Mouse (Mus musculus): ENCODE measurements around the gene Cdc20b. TPM values are rescaled to one million over a fixed set of nuclear protein-coding genes. Genes with fewer than 3 reads are reported as not detected.

Gene Cdc20b
- not detected in 2 replicates for polyA plus RNA-seq (2014; fragmentation: Nextera tagmentation; extraction: Ambion mirVana)

GRCm38 (mm10) chr13:113034950-113035421, at the start of gene Cdc20b:
TSS of gene Cdc20b (plus strand) at chr13:113035111.
- under 1% methylated on average over 46 of the region's 46 CpGs for WGBS
- no peaks in the 10 kb centered on the region for H3K36me3 ChIP-seq (ENCODE audit: control insufficient read depth, insufficient read depth, low read length)
- peak within 1 kb of the TSS; percentile 57 for H3K4me3 ChIP-seq (ENCODE audit: low read length)
- H3K27me3 ChIP-seq (ENCODE audit: control insufficient read depth, insufficient read depth, low read length): peaks cover 32% of the 10 kb centered on the region
- peak within 1 kb of the TSS; percentile 99 for H3K4me2 ChIP-seq (replicated peaks; ENCODE audit: low read depth, low read length)
- H3K9me3 ChIP-seq (ENCODE audit: control insufficient read depth, low read length): no peaks in the 10 kb centered on the region
- peak; percentile 29; the same call in 1 of the 2 replicates for ATAC-seq (ENCODE audit: low FRiP score, low TSS enrichment)
- peak within 1 kb of the TSS; percentile 50 for H3K9ac ChIP-seq (ENCODE audit: low read depth, low read length)
- H3K4me1 ChIP-seq (ENCODE audit: control insufficient read depth, insufficient read depth, low read length): peaks cover 14% of the 10 kb centered on the region
- H3K27ac ChIP-seq (ENCODE audit: low read depth, low read length): no peak within 1 kb of the TSS

DNA sequence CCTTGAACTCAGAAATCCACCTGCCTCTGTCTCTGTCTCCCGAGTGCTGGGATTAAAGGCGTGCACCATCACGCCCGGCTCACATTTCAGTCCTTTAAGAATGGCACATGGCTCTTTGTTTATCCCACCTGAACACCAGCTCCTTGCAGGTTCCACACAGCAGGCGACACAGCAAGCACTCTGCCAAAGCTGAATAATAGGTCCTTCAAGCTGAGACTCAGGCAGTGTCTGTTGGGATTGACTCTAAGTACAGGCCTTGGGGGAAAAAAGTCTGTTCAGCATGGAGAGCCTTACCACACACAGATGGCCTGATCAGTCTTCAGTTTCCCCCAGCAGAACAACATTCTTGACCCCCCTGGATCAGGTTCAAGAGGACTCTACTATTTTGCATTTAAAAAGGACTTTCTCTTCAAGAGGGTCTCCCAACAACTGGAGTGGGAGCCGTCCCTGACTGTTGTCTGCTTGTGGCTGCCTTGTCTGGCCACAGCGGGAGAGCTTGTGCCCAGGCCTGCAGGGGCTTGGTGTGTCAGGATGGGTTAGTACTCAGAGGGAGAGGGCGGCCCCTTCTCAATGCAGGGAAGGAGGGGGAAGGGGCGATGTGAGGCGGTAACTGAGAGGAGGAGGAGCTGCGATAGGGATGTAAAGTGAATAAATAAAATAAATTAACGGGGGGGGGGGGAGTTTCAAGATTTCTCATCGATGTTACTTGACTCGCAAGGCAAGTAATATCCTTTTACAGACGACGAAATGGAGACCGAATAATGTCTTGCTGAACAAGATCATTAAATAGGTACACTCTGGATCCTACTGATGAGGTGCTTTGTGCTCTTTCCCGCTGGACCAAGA, 49.1 kb upstream of the Cdc20b start:
- H3K4me2 ChIP-seq (replicated peaks; ENCODE audit: low read depth, low read length): peak overlapping the region; percentile 96; the same call in 1 of the 2 replicates
- H3K27me3 ChIP-seq (ENCODE audit: control insufficient read depth, insufficient read depth, low read length): peaks cover 49% of the 10 kb centered on the region
- H3K4me3 ChIP-seq (ENCODE audit: low read length): peak overlapping the region; percentile 53; the same call in 1 of the 2 replicates

GRCm38 (mm10) chr13:112986451-112986950, 48.4 kb upstream of the Cdc20b start:
- peaks cover 55% of the 10 kb centered on the region for H3K27me3 ChIP-seq (ENCODE audit: control insufficient read depth, insufficient read depth, low read length)
- WGBS: under 1% methylated on average over 17 of the region's 17 CpGs

More for the DNA sequence above, 49.1 kb upstream of the Cdc20b start:
- WGBS: 7% methylated on average over 18 of the region's 18 CpGs
- Histone ChIP-seq H3K9ac (ENCODE audit: low read depth, low read length) (no peak overlapping the region), H3K4me1 (ENCODE audit: control insufficient read depth, insufficient read depth, low read length) (peaks cover 30% of the 10 kb centered on the region), H3K9me3 (ENCODE audit: control insufficient read depth, low read length) (no peaks in the 10 kb centered on the region), H3K27ac (ENCODE audit: low read depth, low read length) (no peak overlapping the region), H3K36me3 (ENCODE audit: control insufficient read depth, insufficient read depth, low read length) (no peaks in the 10 kb centered on the region)
- ATAC-seq (ENCODE audit: low FRiP score, low TSS enrichment): no peak

DNA sequence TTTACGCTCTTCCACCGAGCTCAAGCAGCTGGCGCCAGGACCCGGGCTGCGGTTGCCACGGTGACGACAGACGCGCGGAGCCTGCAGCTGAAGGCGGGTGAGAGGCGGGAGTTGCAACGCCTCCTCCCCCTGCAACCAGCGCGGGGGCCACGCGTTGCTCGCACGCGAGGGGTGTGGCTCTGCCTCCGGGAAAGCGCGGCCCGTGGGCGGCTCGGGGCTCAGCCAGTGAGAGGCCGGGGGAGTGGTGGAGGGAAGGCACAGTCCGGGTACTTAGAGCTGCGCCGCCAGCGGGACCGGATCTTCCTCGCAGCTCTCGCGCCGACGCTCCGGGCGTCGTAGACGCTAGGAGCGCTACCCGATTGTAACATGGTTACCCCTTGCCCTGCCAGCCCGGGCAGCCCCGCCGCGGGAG, 47.4 kb upstream of the Cdc20b start, which contains the start of gene Ccno:
TSS of gene Ccno (plus strand) at position 271 of the 412 bp plus-strand sequence.
- Histone ChIP-seq H3K27ac (ENCODE audit: low read depth, low read length) (no peak within 1 kb of the TSS), H3K4me1 (ENCODE audit: control insufficient read depth, insufficient read depth, low read length) (peaks cover 30% of the 10 kb centered on the region), H3K9me3 (ENCODE audit: control insufficient read depth, low read length) (no peaks in the 10 kb centered on the region)

More at GRCm38 (mm10) chr13:112986451-112986950, 48.4 kb upstream of the Cdc20b start:
- H3K4me1 ChIP-seq (ENCODE audit: control insufficient read depth, insufficient read depth, low read length): peaks cover 30% of the 10 kb centered on the region
- no peak overlapping the region for H3K27ac ChIP-seq (ENCODE audit: low read depth, low read length)
- ATAC-seq (ENCODE audit: low FRiP score, low TSS enrichment): no peak
- peak overlapping the region; percentile 96; the same call in 1 of the 2 replicates for H3K4me2 ChIP-seq (replicated peaks; ENCODE audit: low read depth, low read length)
- peak overlapping the region; percentile 4; the same call in 1 of the 2 replicates for H3K9ac ChIP-seq (ENCODE audit: low read depth, low read length)
- peak overlapping the region; percentile 53 for H3K4me3 ChIP-seq (ENCODE audit: low read length)
- no peaks in the 10 kb centered on the region for H3K36me3 ChIP-seq (ENCODE audit: control insufficient read depth, insufficient read depth, low read length)
- no peaks in the 10 kb centered on the region for H3K9me3 ChIP-seq (ENCODE audit: control insufficient read depth, low read length)

DNA sequence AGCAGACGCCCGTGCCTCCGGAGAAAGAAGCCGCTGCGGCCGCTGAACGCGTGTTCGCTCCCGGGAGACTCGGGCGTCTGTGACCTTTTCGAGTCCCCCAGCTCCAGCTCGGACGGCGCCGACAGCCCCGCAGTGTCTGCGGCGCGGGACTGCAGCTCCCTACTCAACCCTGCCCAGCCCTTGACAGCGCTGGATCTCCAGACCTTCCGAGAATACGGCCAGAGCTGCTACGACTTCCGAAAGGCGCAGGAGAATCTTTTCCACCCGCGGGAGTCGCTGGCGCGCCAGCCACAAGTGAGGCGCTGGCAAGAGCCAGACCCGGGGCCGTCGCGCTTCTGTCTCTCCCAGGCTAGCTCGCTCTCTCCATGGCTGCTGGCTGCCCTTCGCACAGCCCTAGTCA, 46.9 kb upstream of the Cdc20b start:
- Histone ChIP-seq H3K4me1 (ENCODE audit: control insufficient read depth, insufficient read depth, low read length) (peaks cover 30% of the 10 kb centered on the region), H3K9ac (ENCODE audit: low read depth, low read length) (peak overlapping the region; percentile 51), H3K36me3 (ENCODE audit: control insufficient read depth, insufficient read depth, low read length) (no peaks in the 10 kb centered on the region), H3K4me3 (ENCODE audit: low read length) (peak overlapping the region; percentile 53), H3K9me3 (ENCODE audit: control insufficient read depth, low read length) (no peaks in the 10 kb centered on the region), H3K4me2 (replicated peaks; ENCODE audit: low read depth, low read length) (peak overlapping the region; percentile 96), H3K27ac (ENCODE audit: low read depth, low read length) (no peak overlapping the region), H3K27me3 (ENCODE audit: control insufficient read depth, insufficient read depth, low read length) (peaks cover 64% of the 10 kb centered on the region)
- 0% methylated on average over 39 of the region's 39 CpGs for WGBS
- peak; percentile 29 for ATAC-seq (ENCODE audit: low FRiP score, low TSS enrichment)

More for the DNA sequence above, 47.4 kb upstream of the Cdc20b start, which contains the start of gene Ccno:
- Histone ChIP-seq H3K4me3 (ENCODE audit: low read length) (peak within 1 kb of the TSS; percentile 53), H3K4me2 (replicated peaks; ENCODE audit: low read depth, low read length) (peak within 1 kb of the TSS; percentile 96), H3K27me3 (ENCODE audit: control insufficient read depth, insufficient read depth, low read length) (peaks cover 61% of the 10 kb centered on the region), H3K36me3 (ENCODE audit: control insufficient read depth, insufficient read depth, low read length) (no peaks in the 10 kb centered on the region), H3K9ac (ENCODE audit: low read depth, low read length) (peak within 1 kb of the TSS; percentile 51)
- under 1% methylated on average over 45 of the region's 47 CpGs for WGBS
- peak; percentile 96 for ATAC-seq (ENCODE audit: low FRiP score, low TSS enrichment)

GRCm38 (mm10) chr13:112988866-112989265, 46.0 kb upstream of the Cdc20b start:
- no peaks in the 10 kb centered on the region for H3K36me3 ChIP-seq (ENCODE audit: control insufficient read depth, insufficient read depth, low read length)
- H3K9ac ChIP-seq (ENCODE audit: low read depth, low read length): no peak overlapping the region
- H3K4me3 ChIP-seq (ENCODE audit: low read length): peak overlapping the region; percentile 53
- H3K4me1 ChIP-seq (ENCODE audit: control insufficient read depth, insufficient read depth, low read length): peaks cover 37% of the 10 kb centered on the region
- H3K27me3 ChIP-seq (ENCODE audit: control insufficient read depth, insufficient read depth, low read length): peaks cover 72% of the 10 kb centered on the region
- H3K4me2 ChIP-seq (replicated peaks; ENCODE audit: low read depth, low read length): peak overlapping the region; percentile 96
- H3K9me3 ChIP-seq (ENCODE audit: control insufficient read depth, low read length): no peaks in the 10 kb centered on the region
- no peak overlapping the region for H3K27ac ChIP-seq (ENCODE audit: low read depth, low read length)
- ATAC-seq (ENCODE audit: low FRiP score, low TSS enrichment): no peak
- 1% methylated on average over 19 of the region's 19 CpGs for WGBS

DNA sequence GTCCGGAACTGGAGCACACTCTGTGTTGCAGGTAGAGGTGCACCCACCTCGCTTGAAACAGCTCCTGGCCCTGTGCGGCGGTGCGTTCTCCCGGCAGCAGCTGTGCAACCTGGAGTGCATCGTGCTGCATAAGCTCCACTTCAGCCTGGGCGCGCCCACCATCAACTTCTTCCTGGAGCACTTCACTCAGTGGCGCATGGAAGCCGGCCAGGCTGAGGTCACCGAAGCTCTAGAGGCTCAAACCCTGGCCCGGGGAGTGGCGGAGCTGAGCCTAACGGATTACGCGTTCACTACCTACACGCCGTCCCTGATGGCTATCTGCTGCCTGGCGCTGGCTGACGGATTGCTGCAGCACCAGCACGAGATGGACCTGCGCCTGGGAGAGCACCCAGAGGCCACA, 45.4 kb upstream of the Cdc20b start:
- no peak overlapping the region for H3K9ac ChIP-seq (ENCODE audit: low read depth, low read length)
- H3K27me3 ChIP-seq (ENCODE audit: control insufficient read depth, insufficient read depth, low read length): peaks cover 79% of the 10 kb centered on the region
- H3K27ac ChIP-seq (ENCODE audit: low read depth, low read length): no peak overlapping the region
- H3K9me3 ChIP-seq (ENCODE audit: control insufficient read depth, low read length): no peaks in the 10 kb centered on the region
- H3K4me2 ChIP-seq (replicated peaks; ENCODE audit: low read depth, low read length): peak overlapping the region; percentile 96
- no peaks in the 10 kb centered on the region for H3K36me3 ChIP-seq (ENCODE audit: control insufficient read depth, insufficient read depth, low read length)
- 2% methylated on average over 23 of the region's 23 CpGs for WGBS
- peaks cover 39% of the 10 kb centered on the region for H3K4me1 ChIP-seq (ENCODE audit: control insufficient read depth, insufficient read depth, low read length)
- no peak for ATAC-seq (ENCODE audit: low FRiP score, low TSS enrichment)
- peak overlapping the region; percentile 17 for H3K4me3 ChIP-seq (ENCODE audit: low read length)

DNA sequence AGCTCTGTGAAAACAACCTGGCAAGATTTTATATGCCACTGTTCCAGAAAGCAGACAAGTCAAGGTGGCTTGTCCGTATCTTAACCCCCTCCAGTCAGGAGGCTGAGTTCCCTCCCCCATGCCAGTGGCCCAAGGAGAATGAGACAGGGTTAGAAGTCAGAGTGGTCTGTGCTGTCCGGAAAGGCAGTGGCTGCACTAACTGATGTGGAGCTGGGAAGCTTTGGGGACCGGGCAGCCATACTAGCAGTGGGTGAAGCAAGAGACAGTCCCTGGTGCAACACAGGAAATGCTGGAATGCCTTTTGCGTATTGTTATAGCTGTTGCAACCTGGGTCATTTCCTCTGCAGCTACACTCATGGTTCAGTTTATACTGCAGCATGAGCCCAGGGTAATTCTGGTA, 44.6 kb upstream of the Cdc20b start:
- 9% methylated on average over 4 of the region's 4 CpGs for WGBS
- no peak for ATAC-seq (ENCODE audit: low FRiP score, low TSS enrichment)
- no peaks in the 10 kb centered on the region for H3K36me3 ChIP-seq (ENCODE audit: control insufficient read depth, insufficient read depth, low read length)
- H3K9ac ChIP-seq (ENCODE audit: low read depth, low read length): no peak overlapping the region
- peaks cover 39% of the 10 kb centered on the region for H3K4me1 ChIP-seq (ENCODE audit: control insufficient read depth, insufficient read depth, low read length)
- H3K27me3 ChIP-seq (ENCODE audit: control insufficient read depth, insufficient read depth, low read length): peaks cover 87% of the 10 kb centered on the region
- H3K27ac ChIP-seq (ENCODE audit: low read depth, low read length): no peak overlapping the region
- H3K4me3 ChIP-seq (ENCODE audit: low read length): no peak overlapping the region
- H3K9me3 ChIP-seq (ENCODE audit: control insufficient read depth, low read length): no peaks in the 10 kb centered on the region
- no peak overlapping the region for H3K4me2 ChIP-seq (replicated peaks; ENCODE audit: low read depth, low read length)
